In the genomic region with DNA sequence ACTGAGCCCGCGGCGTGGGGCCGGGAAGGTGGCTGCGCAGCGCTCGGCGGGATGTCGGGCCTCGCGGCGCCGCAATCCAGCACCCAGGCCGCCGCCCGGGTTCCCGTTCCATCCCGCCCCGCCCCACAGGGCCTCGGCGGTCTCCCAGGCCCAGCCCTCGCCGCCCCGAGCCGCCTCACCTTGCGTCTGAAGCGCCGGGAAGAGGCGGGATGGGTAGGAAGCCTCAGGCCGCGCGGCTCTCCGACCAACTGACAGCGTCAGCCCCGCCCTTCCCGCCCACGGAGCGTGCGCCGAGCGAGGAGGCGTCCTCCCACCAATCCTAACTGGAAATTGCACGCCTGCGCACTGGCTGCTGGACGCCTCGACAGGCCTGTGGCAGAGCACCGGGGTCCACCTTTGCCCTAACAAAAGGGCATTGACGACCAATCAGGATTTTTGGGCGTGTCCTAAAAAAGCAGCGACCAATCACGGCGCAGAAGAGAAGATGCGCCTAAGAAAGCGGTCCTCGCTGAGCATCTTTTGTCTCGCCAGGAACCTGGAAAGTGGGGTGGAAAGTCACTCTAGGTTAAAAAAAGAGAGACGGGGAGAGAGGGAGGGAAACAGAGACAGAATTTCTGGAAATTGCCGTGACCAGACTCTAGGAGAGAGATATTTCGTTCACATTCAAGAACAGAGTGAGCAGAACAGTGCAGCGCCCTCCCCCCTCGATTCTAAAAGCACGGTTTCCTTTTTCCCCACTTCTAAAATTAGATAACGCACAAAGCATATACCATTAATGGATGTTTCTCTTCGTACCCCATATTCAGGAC, we compare ENCODE assay signal across 1 mouse cellular context.
TF ChIP-seq lines count a peak whose summit lies in the region.

No protein-coding gene starts in this region.

TF ChIP-seq in MEL, 35 proteins besides CTCF, POLR2A, EP300 and RAD21 (continued from another document):
- no peak for TF ChIP-seq ELF1 (IDR thresholded peaks at IDR 0.05; ENCODE audit: low read depth, low read length)
- TF ChIP-seq KAT2A (conservative IDR thresholded peaks at IDR 0.05; ENCODE audit: low read depth, low read length), result peak; percentile 54; the same call in 1 of the 2 replicates
- no peak for TF ChIP-seq UBTF (IDR thresholded peaks at IDR 0.05; ENCODE audit: borderline replicate concordance, insufficient read depth, low read depth, low read length)
- TF ChIP-seq BHLHE40 (IDR thresholded peaks at IDR 0.05; ENCODE audit: borderline replicate concordance, low read depth, low read length), result no peak
- TF ChIP-seq RCOR1 (IDR thresholded peaks at IDR 0.05; ENCODE audit: low read depth, low read length), result no peak
- TF ChIP-seq TCF12 (IDR thresholded peaks at IDR 0.05; ENCODE audit: low read depth, low read length), result peak; percentile 4; the same call in 1 of the 2 replicates
- 0 out of 2 replicates have a peak, but pooled peaks have one; percentile 10 for TF ChIP-seq ETS1 (IDR thresholded peaks at IDR 0.05; ENCODE audit: low read depth, low read length)
- TF ChIP-seq NRF1 (IDR thresholded peaks at IDR 0.05; ENCODE audit: insufficient read depth, low read depth, low read length, poor library complexity, severe bottlenecking), result peak; percentile 91
- no peak for TF ChIP-seq TBP (IDR thresholded peaks at IDR 0.05; ENCODE audit: low read depth, low read length)
- 0 out of 2 replicates have a peak, but pooled peaks have one; percentile 21 for TF ChIP-seq E2F4 (IDR thresholded peaks at IDR 0.05; ENCODE audit: borderline replicate concordance, low read depth, low read length)
- TF ChIP-seq JUND (IDR thresholded peaks at IDR 0.05; ENCODE audit: low read depth, low read length), result no peak
- no peak for TF ChIP-seq GATA1 (IDR thresholded peaks at IDR 0.05; ENCODE audit: low read depth, low read length)
- TF ChIP-seq ZMIZ1 (IDR thresholded peaks at IDR 0.05; ENCODE audit: low read depth, low read length), result peak; percentile 76
- peak; percentile 73; the same call in 1 of the 2 replicates for TF ChIP-seq NELFE (IDR thresholded peaks at IDR 0.05; ENCODE audit: low read depth, low read length)
- no peak for TF ChIP-seq CHD2 (IDR thresholded peaks at IDR 0.05; ENCODE audit: low read length)
- TF ChIP-seq MAFK (IDR thresholded peaks at IDR 0.05; ENCODE audit: borderline replicate concordance, low read depth, low read length), result no peak
- no peak for TF ChIP-seq ZKSCAN1 (IDR thresholded peaks at IDR 0.05; ENCODE audit: low read depth, low read length)
- TF ChIP-seq USF1 (IDR thresholded peaks at IDR 0.05; ENCODE audit: low read depth, low read length), result no peak
- TF ChIP-seq MEF2A (IDR thresholded peaks at IDR 0.05; ENCODE audit: extremely low read depth, insufficient replicate concordance, low read depth, low read length, poor library complexity, severe bottlenecking), result no peak
- no peak for TF ChIP-seq ZNF384 (IDR thresholded peaks at IDR 0.05; ENCODE audit: low read depth, low read length)
- no peak for TF ChIP-seq ZC3H11A (IDR thresholded peaks at IDR 0.05; ENCODE audit: low read depth, low read length)
- no peak for TF ChIP-seq TAL1 (IDR thresholded peaks at IDR 0.05; ENCODE audit: low read length)
